Mouse (Mus musculus) intestine, embryonic 14.5 days (tissue): ENCODE measurements around the gene Cnksr3. TPM values are rescaled to one million over a fixed set of nuclear protein-coding genes. Genes with fewer than 3 reads are reported as not detected.
A peak's percentile ranks its signal among the peaks of the same experiment; 100 is the strongest.

ENCODE experiments used
- ATAC-seq: fragments of 200-750 bp; cut with Nextera tagmentation; replicated peaks from 2 replicates; pipeline ENCODE4 v1.8.0; 2017; ENCODE audit warnings: low read depth, moderate number of reproducible peaks, moderate TSS enrichment, moderate library complexity; ENCODE audit not compliant: low FRiP score, low TSS enrichment
- DNase-seq: peaks from one replicate; pipeline ENCODE4 v3.0.0-alpha.2; 2018; ENCODE audit warnings: low spot score
- H3K27ac ChIP-seq: fragments of 300-500 bp; sonication (generic); 2 replicates; pipeline ENCODE4 v1.5.1; 2014; ENCODE audit warnings: low read depth, mild to moderate bottlenecking, control low read depth
- H3K27me3 ChIP-seq: fragments of 300-500 bp; sonication (generic); replicated peaks from 2 replicates; pipeline ENCODE4 v1.6.1; 2014; ENCODE audit warnings: low read length, control low read depth; ENCODE audit not compliant: control insufficient read depth, insufficient read depth
- H3K36me3 ChIP-seq: fragments of 300-500 bp; sonication (generic); 2 replicates; pipeline ENCODE4 v1.6.1; 2014; ENCODE audit warnings: low read length, control low read depth; ENCODE audit not compliant: control insufficient read depth, insufficient read depth
- H3K4me1 ChIP-seq: fragments of 300-500 bp; sonication (generic); replicated peaks from 2 replicates; pipeline ENCODE4 v1.6.1; 2014; ENCODE audit warnings: low read length, control low read depth, mixed read lengths; ENCODE audit not compliant: control insufficient read depth, insufficient read depth
- H3K4me2 ChIP-seq: fragments of 300-500 bp; sonication (generic); 2 replicates; pipeline ENCODE4 v1.6.1; 2014; ENCODE audit warnings: low read length
- H3K4me3 ChIP-seq: fragments of 300-500 bp; sonication (generic); 2 replicates; pipeline ENCODE4 v1.5.1; 2014; ENCODE audit warnings: low read depth, low read length, control low read depth, mixed read lengths
- H3K9ac ChIP-seq: fragments of 300-500 bp; sonication (generic); 2 replicates; pipeline ENCODE4 v1.6.1; 2014; ENCODE audit warnings: mild to moderate bottlenecking, low read length
- H3K9me3 ChIP-seq: fragments of 300-500 bp; sonication (generic); 2 replicates; pipeline ENCODE4 v1.6.1; 2016; ENCODE audit warnings: low read length, control low read depth; ENCODE audit not compliant: control insufficient read depth
- WGBS: fragments of 180-500 bp; shearing (Covaris S2); extraction: QIAGEN DNeasy Blood & Tissue Kit; methylation state at CpG from one replicate; pipeline ENCODE4 v1.1.7; 2014; 5-methylcytosine and 5-hydroxymethylcytosine counted together
- polyA plus RNA-seq: library from polyadenylated mRNA; unstranded; fragments of >200 nt; fragmentation: Nextera tagmentation; extraction: Ambion mirVana; gene quantifications from 2 replicates; pipeline ENCODE4 v1.2.1, GENCODE M21; 2014

Cnksr3 gene
- polyA plus RNA-seq, 1 experiment from 2014 or later = 14.2 TPM

- Histone ChIP-seq H3K9me3 (no peaks in the 10 kb centered on the region), H3K36me3 (no peaks in the 10 kb centered on the region), H3K27ac (no peak overlapping the region), H3K9ac (no peak overlapping the region), H3K27me3 (no peaks in the 10 kb centered on the region), H3K4me3 (no peak overlapping the region), H3K4me2 (no peak overlapping the region), H3K4me1 (peaks cover 5% of the 10 kb centered on the region; the same call in 1 of the 2 replicates)
- 83% methylated on average over 3 of the region's 3 CpGs for WGBS
- DNase-seq = no peak
- no peak for ATAC-seq
Observed at GRCm38 (mm10) chr10:7170434-7170833, 41.6 kb downstream of the Cnksr3 start.

DNA sequence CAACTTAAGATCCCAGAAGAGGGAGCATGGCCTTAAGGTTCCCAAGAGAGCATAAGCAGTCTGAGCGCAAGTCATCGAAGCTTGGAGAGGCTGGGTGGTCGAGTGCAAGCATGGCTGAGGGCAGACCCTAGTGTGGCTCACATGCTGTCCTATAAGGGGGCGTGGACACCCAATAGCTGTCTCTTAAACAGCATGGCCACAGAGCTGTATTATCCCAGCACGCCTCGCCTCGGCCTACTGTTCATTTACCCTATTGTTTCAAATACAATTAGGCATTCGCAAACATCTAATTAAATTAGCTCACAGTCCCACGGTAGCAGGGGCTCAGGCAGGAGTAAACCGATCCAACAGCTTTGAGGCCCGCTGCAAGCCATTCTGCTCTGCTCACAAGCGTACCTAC is 49.0 kb downstream of the Cnksr3 start:
- H3K4me1 ChIP-seq = peaks cover 19% of the 10 kb centered on the region
- WGBS = 78% methylated on average over 12 of the region's 12 CpGs

DNA sequence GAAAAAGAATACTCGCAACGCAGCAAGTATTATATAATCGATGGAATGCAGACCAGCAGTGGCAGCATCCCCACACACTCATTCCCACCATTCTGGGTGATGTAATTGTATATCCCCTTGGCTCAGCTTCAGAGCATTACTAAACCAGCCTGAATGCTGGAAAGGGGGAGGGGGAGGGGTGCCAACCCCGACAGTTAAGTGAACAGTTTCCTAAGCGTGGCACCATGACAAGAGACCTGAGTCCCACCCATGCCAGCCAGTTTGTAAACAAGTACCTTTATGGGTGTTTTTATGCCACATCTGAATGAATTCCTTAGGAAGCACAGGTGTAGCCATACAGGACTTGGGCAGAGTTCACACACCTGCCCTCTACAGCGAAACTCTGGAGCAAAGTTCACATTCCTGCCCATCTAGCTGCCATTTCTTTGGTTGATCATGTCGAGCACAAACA is 53.0 kb downstream of the Cnksr3 start:
- no peak for DNase-seq
- Histone ChIP-seq H3K4me1 (peaks cover 30% of the 10 kb centered on the region), H3K4me2 (peak overlapping the region; percentile 30), H3K4me3 (no peak overlapping the region), H3K36me3 (no peaks in the 10 kb centered on the region), H3K27me3 (no peaks in the 10 kb centered on the region), H3K9me3 (no peaks in the 10 kb centered on the region), H3K27ac (peak overlapping the region; percentile 91), H3K9ac (no peak overlapping the region)
- peak; percentile 59; the same call in 1 of the 2 replicates for ATAC-seq
- 7% methylated on average over 7 of the region's 7 CpGs for WGBS

More for the DNA sequence above, 49.0 kb downstream of the Cnksr3 start:
- no peak for ATAC-seq
- DNase-seq = no peak
- Histone ChIP-seq H3K9me3 (no peaks in the 10 kb centered on the region), H3K27me3 (no peaks in the 10 kb centered on the region), H3K4me2 (no peak overlapping the region), H3K27ac (no peak overlapping the region), H3K9ac (no peak overlapping the region), H3K36me3 (no peaks in the 10 kb centered on the region), H3K4me3 (no peak overlapping the region)

DNA sequence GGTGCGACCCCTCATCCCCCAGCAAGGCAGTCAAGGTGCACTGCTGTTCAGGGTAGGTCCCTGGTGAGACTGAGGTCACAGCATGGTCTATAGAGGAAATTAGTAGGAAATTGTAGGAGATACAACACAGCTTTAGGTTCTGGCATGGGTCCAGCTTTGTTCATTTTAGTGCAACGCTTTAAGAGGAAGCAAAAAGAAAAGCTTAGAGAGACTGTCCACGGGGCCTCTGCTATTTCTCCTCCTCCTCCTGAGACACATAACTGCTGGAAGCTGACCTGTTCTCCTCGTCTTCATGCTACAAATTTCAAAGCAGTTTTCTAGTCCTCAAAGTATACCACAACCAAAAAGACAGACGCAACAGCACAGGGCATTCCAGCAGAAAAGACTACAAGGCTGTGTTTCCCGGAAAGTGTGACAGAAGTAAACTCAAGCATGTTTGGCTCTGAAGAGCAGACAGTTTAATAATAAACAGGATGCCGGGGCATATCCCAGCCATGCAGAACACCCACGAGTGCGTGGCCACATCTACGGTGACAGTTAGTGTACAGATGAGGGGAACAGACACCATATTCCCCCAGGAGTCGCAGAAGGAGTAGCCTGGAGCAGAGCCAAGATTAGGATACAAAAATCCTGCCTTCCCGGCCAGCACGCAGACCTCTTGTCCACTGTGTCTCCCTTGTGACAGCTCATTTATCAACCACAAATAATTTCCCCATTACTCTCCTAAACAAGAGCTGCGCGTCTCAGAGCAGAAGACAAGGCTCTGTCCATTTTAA is 53.6 kb downstream of the Cnksr3 start:
- Histone ChIP-seq H3K9me3 (no peaks in the 10 kb centered on the region), H3K4me1 (peaks cover 30% of the 10 kb centered on the region), H3K4me3 (no peak overlapping the region), H3K4me2 (peak overlapping the region; percentile 30), H3K27ac (peak overlapping the region; percentile 91), H3K27me3 (no peaks in the 10 kb centered on the region), H3K9ac (peak overlapping the region; percentile 34), H3K36me3 (0 out of 2 replicates have a peak, but pooled peaks cover 5% of the 10 kb centered on the region)
- 10% methylated on average over 15 of the region's 15 CpGs for WGBS
- ATAC-seq = peak; percentile 63
- DNase-seq = peak; percentile 77

- H3K4me3 ChIP-seq = no peak overlapping the region
- no peak overlapping the region for H3K4me2 ChIP-seq
- no peak overlapping the region for H3K27ac ChIP-seq
- DNase-seq (no peak), ATAC-seq (no peak)
- no peaks in the 10 kb centered on the region for H3K9me3 ChIP-seq
- no peaks in the 10 kb centered on the region for H3K27me3 ChIP-seq
- peaks cover 17% of the 10 kb centered on the region; the same call in 1 of the 2 replicates for H3K36me3 ChIP-seq
- WGBS = 91% methylated on average over 5 of the region's 5 CpGs
- H3K4me1 ChIP-seq = peaks cover 19% of the 10 kb centered on the region
- no peak overlapping the region for H3K9ac ChIP-seq
Observed at GRCm38 (mm10) chr10:7154877-7155276, 57.2 kb downstream of the Cnksr3 start.

- no peaks in the 10 kb centered on the region for H3K9me3 ChIP-seq
- H3K27ac ChIP-seq = no peak overlapping the region
- H3K27me3 ChIP-seq = no peaks in the 10 kb centered on the region
- H3K36me3 ChIP-seq = peaks cover 21% of the 10 kb centered on the region; the same call in 1 of the 2 replicates
- DNase-seq (no peak), ATAC-seq (no peak)
- no peak overlapping the region for H3K4me2 ChIP-seq
- no peak overlapping the region for H3K9ac ChIP-seq
- no peak overlapping the region for H3K4me3 ChIP-seq
- 86% methylated on average over 4 of the region's 4 CpGs for WGBS
- peaks cover 10% of the 10 kb centered on the region for H3K4me1 ChIP-seq
Observed at GRCm38 (mm10) chr10:7152926-7153325, 59.1 kb downstream of the Cnksr3 start.

- no peaks in the 10 kb centered on the region; the same call in 1 of the 2 replicates for H3K4me1 ChIP-seq
- WGBS = 79% methylated on average over 11 of the region's 11 CpGs
Observed at GRCm38 (mm10) chr10:7149671-7150595, 62.1 kb downstream of the Cnksr3 start.

GRCm38 (mm10) chr10:7145614-7146013 is 66.4 kb downstream of the Cnksr3 start:
- Histone ChIP-seq H3K9ac (no peak overlapping the region), H3K9me3 (no peaks in the 10 kb centered on the region), H3K4me3 (no peak overlapping the region), H3K27me3 (no peaks in the 10 kb centered on the region), H3K4me2 (no peak overlapping the region), H3K36me3 (peaks cover 8% of the 10 kb centered on the region; the same call in 1 of the 2 replicates), H3K4me1 (peaks cover 10% of the 10 kb centered on the region), H3K27ac (no peak overlapping the region)
- DNase-seq = no peak
- WGBS = 79% methylated on average over 5 of the region's 5 CpGs
- no peak for ATAC-seq

More at GRCm38 (mm10) chr10:7149671-7150595, 62.1 kb downstream of the Cnksr3 start:
- ATAC-seq (no peak), DNase-seq (no peak)
- Histone ChIP-seq H3K9me3 (no peaks in the 10 kb centered on the region), H3K27me3 (no peaks in the 10 kb centered on the region), H3K27ac (no peak overlapping the region), H3K4me2 (no peak overlapping the region), H3K4me3 (no peak overlapping the region), H3K9ac (no peak overlapping the region), H3K36me3 (peaks cover 21% of the 10 kb centered on the region; the same call in 1 of the 2 replicates)
